Mouse (Mus musculus) cerebellum, adult 2 months (tissue): Measurements from ENCODE around the gene Atf6.

ENCODE experiments used
- CTCF ChIP-seq: fragments of 200-500 bp; IDR thresholded peaks from 2 replicates; pipeline ENCODE4 v1.5.1; 2011; ENCODE audit warnings: low read depth, mild to moderate bottlenecking, control low read depth, low read length, moderate library complexity, borderline replicate concordance; ENCODE audit not compliant: insufficient read depth
- POLR2A ChIP-seq: fragments of 200-500 bp; IDR thresholded peaks from 2 replicates; pipeline ENCODE4 v1.6.1; 2011; ENCODE audit warnings: low read length, control low read depth, borderline replicate concordance; ENCODE audit not compliant: insufficient read depth

GRCm38 (mm10) chr1:170857369-170857768 lies 10.2 kb downstream of the Atf6 start:
- TF ChIP-seq CTCF (no peak), POLR2A (no peak)
